Mouse (Mus musculus): Measurements from ENCODE around the gene Gm21704.
"Not testable (repeated sequence)": the region's sequence is repeated elsewhere in the genome, so short reads cannot be mapped to it uniquely, and the experiment has no call there.

Gm21704 gene

GRCm38 (mm10) chrY:3410067-3410466 lies at the start of gene Gm21704, which contains the start of gene Gm21708:
Gene Gm21704 (minus strand): TSS chrY:3410167.
Gene Gm21708 (minus strand): TSS chrY:3410167.
- ATAC-seq (ENCODE audit: low TSS enrichment): not testable (repeated sequence)

- not testable (repeated sequence) for ATAC-seq (ENCODE audit: low TSS enrichment)
These were observed 64.7 kb downstream of the Gm21704 start, which contains the start of gene Gm21693 for GRCm38 (mm10) chrY:3345229-3345628. Gene Gm21693 (minus strand): TSS chrY:3345329.

- not testable (repeated sequence) for ATAC-seq (ENCODE audit: low TSS enrichment)
These were observed 69.3 kb downstream of the Gm21704 start for GRCm38 (mm10) chrY:3340661-3341060.

All from frontal cortex, adult (tissue).